Mouse (Mus musculus) erythroblast, embryonic 14.5 days (primary cell): ENCODE results near the gene Dpp6.

Source experiments
- GATA1 ChIP-seq: IDR thresholded peaks from 2 replicates; pipeline ENCODE4 v1.6.1; 2012; ENCODE audit warnings: low read length, inconsistent platforms, mixed read lengths
- TAL1 ChIP-seq: IDR thresholded peaks from 3 replicates; pipeline ENCODE4 v1.6.1; 2012; ENCODE audit warnings: low read length, inconsistent platforms, mixed read lengths

GRCm38 (mm10) chr5:27035291-27035690 is 218.3 kb downstream of the Dpp6 start:
- TF ChIP-seq GATA1: no peak
- no peak for TF ChIP-seq TAL1
